Mouse (Mus musculus) testis, postnatal 14 days (tissue): ENCODE results near the gene Fosb.

Experiments used
- DNase-seq: peaks from one replicate; pipeline ENCODE4 v3.0.0; 2021; ENCODE audit warnings: low spot score

Fosb gene

GRCm38 (mm10) chr7:19331910-19332309, 22.1 kb upstream of the Fosb start:
- no peak for DNase-seq

GRCm38 (mm10) chr7:19328425-19328824, 18.6 kb upstream of the Fosb start:
- DNase-seq: no peak

- DNase-seq: no peak
Observed at GRCm38 (mm10) chr7:19327782-19328181, 17.9 kb upstream of the Fosb start.

GRCm38 (mm10) chr7:19327128-19327527, 17.3 kb upstream of the Fosb start:
- peak; percentile 74 for DNase-seq

- peak; percentile 78 for DNase-seq
Observed at GRCm38 (mm10) chr7:19326359-19326758, 16.5 kb upstream of the Fosb start.

- DNase-seq: no peak
Observed at GRCm38 (mm10) chr7:19325262-19326199, 15.7 kb upstream of the Fosb start.

GRCm38 (mm10) chr7:19324221-19324620, 14.4 kb upstream of the Fosb start:
- DNase-seq: no peak

GRCm38 (mm10) chr7:19322489-19322888, 12.6 kb upstream of the Fosb start:
- DNase-seq: no peak

GRCm38 (mm10) chr7:19321464-19321863, 11.6 kb upstream of the Fosb start:
- no peak for DNase-seq

GRCm38 (mm10) chr7:19320637-19321036, 10.8 kb upstream of the Fosb start:
- DNase-seq: no peak

GRCm38 (mm10) chr7:19319906-19320305, 10.1 kb upstream of the Fosb start:
- DNase-seq: peak; percentile 91

- no peak for DNase-seq
Observed at GRCm38 (mm10) chr7:19319458-19319857, 9.6 kb upstream of the Fosb start.

GRCm38 (mm10) chr7:19318676-19319075, 8.8 kb upstream of the Fosb start:
- no peak for DNase-seq

GRCm38 (mm10) chr7:19318201-19318600, 8.3 kb upstream of the Fosb start:
- no peak for DNase-seq

GRCm38 (mm10) chr7:19316451-19317161, 6.8 kb upstream of the Fosb start:
- no peak for DNase-seq

GRCm38 (mm10) chr7:19314033-19314432, 4.2 kb upstream of the Fosb start:
- no peak for DNase-seq

- DNase-seq: no peak
Observed at GRCm38 (mm10) chr7:19311991-19312390, 2.1 kb upstream of the Fosb start.

GRCm38 (mm10) chr7:19309278-19309883, 470 bp downstream of the Fosb start:
- DNase-seq: no peak

- peak; percentile 94 for DNase-seq
Observed at GRCm38 (mm10) chr7:19308454-19309277, 1.2 kb downstream of the Fosb start.

- DNase-seq: peak; percentile 80
Observed at GRCm38 (mm10) chr7:19307739-19308453, 2.0 kb downstream of the Fosb start.
